Mouse (Mus musculus): ENCODE measurements around the gene Supt6.
"Not testable (repeated sequence)": the region's sequence is repeated elsewhere in the genome, so short reads cannot be mapped to it uniquely, and the experiment has no call there.

Supt6 gene

DNA sequence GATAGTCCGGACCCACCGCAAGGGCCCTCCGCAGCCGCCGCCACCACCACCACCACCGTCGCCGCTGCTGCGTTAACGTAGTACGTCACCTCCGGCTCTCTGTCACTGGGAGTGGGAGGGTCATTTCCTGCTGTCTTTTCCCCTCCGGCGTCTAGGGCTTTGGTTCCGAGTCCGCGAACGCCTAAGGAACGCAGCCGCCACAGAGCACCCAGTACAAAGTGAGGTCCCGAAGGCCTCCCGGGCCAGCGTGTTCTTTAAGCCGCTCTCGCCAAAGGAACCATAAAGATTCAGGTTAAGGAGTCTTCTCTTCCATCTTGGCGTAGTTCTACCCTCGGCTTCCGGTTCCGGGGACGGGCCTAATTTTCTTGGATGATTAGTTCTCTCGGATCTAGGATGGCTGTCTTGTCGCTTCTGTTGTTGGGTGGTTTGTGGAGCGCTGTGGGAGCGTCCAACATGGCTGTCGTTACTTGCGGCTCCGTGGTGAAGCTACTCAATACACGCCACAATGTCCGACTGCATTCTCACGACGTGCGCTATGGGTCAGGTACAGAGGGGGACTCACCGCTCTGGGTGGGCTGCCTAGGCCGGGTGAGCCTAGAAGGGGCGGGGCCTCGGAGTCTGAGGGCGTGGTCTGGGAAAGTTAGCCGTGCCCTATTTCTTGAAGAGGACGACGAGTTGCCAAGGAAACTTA lies at the start of gene Supt6, which contains the start of gene Sdf2:
Gene Supt6 (minus strand): TSS at position 361 of the 691 bp plus-strand sequence.
Gene Sdf2 (plus strand): TSS at position 120 of the 691 bp plus-strand sequence.
- peak; percentile 70 to 83 for DNase-seq (ENCODE audit: low spot score in 2 of 2)

DNA sequence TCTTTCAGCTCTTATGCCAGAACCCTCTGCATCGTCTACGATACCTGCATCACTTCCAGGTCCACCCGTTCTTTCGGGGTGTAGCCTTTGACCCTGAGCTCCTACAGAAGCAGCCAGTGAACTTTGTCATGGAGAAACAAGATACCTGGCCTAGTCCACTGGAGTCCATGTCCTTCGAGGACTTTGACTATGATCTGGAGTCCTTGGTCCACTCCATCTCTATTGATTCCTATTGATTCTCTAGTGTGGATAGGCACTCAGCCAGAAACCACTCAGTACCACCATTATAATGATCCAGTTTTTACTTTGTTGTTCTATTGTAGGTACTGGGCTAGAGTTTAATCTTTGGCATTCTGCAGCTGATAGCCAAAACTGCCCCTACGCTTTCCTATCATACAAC lies 48.8 kb upstream of the Supt6 start:
- DNase-seq (ENCODE audit: low spot score in 2 of 2): no peak

DNA sequence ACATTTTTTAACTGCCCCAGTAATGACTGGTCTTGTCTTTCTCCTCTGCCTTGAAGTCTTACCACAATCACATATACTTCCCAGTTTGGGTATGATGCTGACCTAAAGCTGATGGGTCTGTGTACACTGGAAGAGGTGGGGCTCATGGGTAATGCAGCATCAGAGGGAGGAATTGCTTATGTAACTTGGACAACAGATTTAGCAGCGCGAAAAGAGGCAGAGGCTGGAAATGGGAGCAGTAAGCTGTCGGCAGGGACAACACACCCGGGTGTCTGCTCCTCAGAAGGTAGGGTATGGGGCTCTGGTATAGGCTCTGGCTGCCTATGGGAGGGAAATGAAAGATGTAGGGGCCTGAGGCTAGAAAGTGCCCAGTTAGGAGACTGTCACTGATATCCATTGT lies 44.9 kb upstream of the Supt6 start, which contains the start of gene BC030499:
Gene BC030499 (plus strand): TSS at position 188 of the 400 bp plus-strand sequence.
- DNase-seq (ENCODE audit: low spot score in 2 of 2): no peak

DNA sequence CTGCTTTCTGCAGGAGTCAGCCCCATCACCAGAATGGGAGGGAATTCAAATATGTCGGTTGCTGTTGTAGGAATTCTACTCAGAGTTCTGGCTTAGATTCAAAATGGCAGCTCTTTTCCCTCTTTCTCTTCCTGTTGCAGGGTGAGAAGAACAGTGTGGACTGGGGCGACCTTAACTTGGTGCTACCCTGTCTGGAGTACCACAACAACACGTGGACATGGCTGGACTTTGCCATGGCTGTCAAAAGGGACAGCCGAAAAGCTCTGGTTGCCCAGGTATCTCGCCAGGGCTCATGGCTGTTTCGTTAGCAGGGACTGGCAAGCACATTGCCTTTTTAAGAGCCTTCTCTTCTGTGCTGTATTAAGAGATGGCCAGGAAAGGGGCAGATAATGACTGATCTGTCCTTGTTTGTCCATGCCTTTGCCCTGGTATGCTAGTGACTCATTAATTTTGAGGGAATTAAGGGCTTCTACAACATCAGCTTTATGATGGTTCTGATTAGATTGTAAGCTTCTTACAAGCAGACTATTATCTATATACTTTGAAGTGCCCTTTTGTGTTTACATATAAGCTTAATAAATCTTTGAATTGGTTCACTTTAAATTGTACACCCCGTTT lies 43.5 kb upstream of the Supt6 start:
- no peak for DNase-seq (ENCODE audit: low spot score in 2 of 2)

DNA sequence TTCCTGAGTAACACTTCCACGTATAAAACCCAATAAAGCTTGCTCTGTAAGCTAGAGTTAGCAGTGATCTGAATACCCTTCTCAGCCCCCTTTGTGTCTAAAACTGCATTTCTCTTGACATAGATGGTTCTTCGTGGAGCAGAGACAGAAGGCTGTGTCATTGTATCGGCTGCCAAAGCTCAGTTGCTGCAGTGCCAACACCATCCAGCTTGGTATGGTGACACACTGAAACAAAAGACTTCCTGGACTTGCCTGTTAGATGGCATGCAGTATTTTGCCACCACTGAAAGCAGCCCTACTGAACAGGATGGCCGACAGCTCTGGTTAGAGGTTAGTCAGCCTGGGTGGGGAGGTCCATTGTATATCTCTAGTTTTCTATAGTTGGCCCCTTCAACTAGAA lies 33.8 kb upstream of the Supt6 start:
- no peak for DNase-seq (ENCODE audit: low spot score in 2 of 2)

GRCm38 (mm10) chr11:78278853-78279252 lies 33.1 kb upstream of the Supt6 start:
- no peak for DNase-seq (ENCODE audit: low spot score in 2 of 2)

DNA sequence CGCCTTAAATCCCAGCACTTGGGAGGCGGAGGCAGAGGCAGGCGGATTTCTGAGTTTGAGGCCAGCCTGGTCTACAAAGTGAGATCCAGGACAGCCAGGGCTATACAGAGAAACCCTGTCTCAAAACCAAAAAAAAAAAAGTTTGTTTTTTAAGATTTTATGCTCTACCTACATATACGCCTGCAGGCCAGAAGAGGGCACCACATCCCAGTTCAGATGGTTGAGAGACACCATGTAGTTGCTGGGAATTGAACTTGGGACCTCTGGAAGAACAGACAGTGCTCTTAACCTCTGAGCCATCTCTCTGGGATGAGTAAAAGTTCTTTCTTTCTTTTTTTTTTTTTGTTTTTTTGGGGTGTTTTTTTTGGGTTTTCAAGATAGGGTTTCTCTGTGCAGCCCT lies 30.4 kb upstream of the Supt6 start:
- not testable (repeated sequence) for DNase-seq (ENCODE audit: low spot score in 2 of 2)

DNA sequence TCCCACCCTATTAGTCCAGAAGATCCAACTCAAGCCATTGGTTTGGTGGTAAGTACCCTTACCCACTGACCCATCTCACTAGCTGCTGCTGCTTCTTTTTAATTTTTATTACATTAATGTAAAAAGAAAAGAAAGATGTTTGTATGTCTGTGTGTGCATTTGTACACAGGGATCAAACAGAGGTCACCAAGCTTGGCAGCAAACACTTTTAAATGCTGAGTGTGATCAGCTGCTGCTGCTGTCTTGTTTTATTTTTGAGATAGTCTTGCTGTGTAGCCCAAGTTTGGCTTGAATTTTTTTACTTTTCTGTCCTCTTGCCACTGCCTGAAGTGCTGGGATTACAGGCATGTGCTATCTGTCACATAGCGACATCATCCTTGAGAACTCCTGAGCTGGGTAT lies 29.8 kb upstream of the Supt6 start:
- DNase-seq (ENCODE audit: low spot score in 2 of 2): no peak

DNA sequence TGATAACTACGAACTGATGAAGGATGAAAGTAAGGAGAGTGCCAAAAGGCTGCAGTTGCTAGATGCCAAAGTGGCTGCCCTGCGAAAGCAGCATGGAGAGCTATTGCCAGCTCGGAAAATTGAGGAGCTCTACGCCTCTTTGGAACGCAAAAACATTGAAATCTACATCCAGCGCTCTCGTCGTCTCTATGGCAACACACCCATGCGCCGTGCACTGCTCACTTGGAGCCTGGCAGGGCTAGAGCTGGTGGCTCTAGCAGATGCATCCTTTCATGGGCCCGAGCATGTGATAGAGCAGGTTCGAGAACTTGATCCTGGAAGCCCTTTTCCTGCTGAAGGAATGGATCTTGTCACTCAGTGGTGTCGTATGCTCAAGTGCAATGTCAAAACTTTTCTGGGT lies 26.2 kb upstream of the Supt6 start:
- DNase-seq (ENCODE audit: low spot score in 2 of 2): no peak

GRCm38 (mm10) chr11:78265571-78265970 lies 19.8 kb upstream of the Supt6 start:
- DNase-seq (ENCODE audit: low spot score in 2 of 2): no peak

GRCm38 (mm10) chr11:78262550-78262949 lies 16.8 kb upstream of the Supt6 start:
- peak; percentile 29 for DNase-seq (ENCODE audit: low spot score in 2 of 2)

DNA sequence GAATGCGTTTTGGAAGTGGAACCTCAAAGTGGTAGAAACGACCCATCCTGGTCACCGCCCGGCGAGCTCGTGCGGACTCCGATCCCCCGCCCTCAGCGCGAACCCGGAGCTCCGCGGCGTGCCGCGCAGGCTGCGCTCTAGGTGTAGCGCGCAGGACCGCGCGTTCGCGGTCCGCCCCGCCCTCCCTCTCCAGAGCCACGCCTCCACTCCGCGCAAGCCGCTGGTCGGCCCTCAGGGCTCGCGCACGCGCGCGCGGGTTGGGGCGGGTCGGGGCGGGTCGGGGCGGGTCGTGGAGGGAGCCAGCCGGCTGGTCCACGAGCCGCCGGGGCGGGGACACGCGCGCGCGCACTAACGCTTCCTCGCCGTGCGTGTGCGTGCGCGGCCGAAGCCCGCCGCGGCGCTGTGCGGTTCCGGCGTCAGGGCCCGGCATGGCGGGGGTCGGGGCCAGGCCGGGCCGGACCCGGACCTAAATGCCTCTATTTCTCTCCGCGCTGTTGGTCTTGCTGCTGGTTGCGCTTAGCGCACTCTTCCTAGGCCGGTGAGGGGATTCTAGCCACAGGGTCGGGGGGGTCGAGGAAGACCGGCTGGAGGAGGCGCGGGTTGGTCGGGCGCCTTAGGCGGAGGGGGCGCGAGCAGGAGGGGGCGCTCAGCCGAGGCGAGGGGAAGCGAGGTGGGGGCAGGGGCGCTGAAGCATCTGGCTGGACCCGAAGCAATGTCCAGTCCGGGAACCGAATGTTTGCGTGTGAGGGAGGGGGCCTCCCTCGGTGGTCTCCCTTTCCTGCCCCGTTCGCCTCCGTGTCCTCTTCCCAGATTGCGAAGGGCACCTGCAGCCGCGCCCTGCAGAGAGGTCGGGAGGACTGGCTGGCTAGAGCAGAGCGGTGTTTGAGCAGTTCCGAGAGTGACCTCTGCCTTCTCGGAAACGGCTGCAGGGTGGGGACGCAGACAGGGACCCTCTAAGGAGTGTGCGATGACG lies 15.9 kb upstream of the Supt6 start, which contains the start of gene 2610507B11Rik:
Gene 2610507B11Rik (plus strand): TSS at position 373 of the 973 bp plus-strand sequence.
- DNase-seq (ENCODE audit: low spot score in 2 of 2): peak; percentile 80 to 89

DNA sequence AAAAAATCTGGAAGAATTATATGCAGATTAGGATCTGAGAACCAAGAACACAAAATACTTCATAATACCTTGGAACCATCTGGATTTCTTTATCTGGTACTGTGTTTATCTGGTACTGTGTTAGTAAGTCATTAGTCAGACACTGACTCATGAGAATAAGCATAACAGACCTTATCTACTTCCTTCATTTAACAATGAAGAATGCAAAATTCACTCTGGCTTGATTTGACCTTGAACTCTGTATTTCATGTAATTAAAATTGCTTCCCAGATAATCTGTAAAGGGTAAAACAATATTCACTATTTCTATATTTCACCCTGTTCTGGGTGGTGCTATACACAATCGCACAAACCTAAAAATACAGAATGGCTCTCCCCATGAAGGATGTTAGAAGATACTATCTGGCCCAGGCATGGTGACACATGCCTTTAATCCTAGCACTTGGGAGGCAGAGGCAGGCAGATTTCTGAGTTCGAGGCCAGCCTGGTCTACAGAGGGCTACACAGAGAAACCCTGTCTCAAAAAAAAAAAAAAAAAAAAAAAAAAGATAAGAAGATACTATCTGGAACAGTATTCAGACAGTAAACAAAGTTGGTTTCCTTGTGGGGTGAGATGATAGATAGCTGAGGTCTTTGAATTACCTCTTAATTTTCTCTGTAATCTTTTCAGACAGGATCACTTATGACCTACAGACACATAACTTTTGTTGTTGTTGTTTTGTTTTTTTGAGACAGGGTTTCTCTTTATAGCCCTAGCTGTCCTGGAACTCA lies 14.9 kb upstream of the Supt6 start:
- DNase-seq (ENCODE audit: low spot score in 2 of 2): no peak

GRCm38 (mm10) chr11:78256618-78257017 lies 10.8 kb upstream of the Supt6 start:
- no peak for DNase-seq (ENCODE audit: low spot score in 2 of 2)

GRCm38 (mm10) chr11:78247727-78248140 lies 1.9 kb upstream of the Supt6 start:
- no peak for DNase-seq (ENCODE audit: low spot score in 2 of 2)

DNA sequence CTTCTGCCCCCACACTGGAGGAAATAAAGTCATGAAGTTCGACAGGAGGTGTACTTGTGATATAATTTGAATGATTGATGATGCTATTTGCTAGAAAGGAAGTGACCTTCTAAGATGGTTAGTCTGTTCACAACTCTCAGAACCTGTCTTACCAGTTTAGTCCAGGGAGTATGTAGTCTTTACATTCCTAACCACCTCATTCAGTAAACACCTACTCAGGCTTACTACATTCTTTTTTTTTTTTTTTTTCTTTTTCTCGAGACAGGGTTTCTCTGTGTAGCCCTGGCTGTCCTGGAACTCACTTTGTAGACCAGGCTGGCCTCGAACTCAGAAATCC lies 1.2 kb upstream of the Supt6 start:
- DNase-seq (ENCODE audit: low spot score in 2 of 2): no peak

DNA sequence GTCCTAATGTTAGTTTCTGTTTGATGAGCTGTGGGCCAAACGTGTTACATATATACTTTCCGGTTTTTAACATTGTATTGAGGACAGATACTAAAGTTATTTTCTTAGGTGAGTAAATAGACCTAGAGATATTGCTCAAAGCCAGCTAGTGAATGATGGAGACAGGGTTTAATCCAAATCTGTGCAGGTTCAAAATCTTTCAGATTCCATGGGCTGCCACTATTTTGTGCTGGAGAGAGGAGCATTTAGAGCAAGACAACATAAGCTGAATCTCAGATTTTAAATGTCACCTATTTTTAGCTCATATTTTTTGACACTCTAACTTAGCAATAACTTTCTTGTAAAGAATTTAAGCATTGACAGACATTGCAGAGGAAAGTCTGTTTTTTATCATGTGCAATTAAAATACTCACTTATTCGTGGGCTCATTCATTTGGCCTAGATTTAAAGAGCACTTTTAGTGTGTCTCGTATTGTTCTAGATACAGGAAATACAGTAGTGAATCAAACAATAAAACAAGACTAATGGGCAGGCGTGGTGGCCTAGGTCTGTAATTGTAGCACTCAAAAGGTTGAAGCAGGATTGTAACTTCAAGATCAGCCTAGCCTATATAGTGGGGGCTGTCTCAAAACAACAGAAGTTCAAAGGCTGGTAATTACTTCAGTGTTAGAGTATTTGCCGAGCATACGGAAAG lies 678 bp upstream of the Supt6 start:
- no peak for DNase-seq (ENCODE audit: low spot score in 2 of 2)

DNA sequence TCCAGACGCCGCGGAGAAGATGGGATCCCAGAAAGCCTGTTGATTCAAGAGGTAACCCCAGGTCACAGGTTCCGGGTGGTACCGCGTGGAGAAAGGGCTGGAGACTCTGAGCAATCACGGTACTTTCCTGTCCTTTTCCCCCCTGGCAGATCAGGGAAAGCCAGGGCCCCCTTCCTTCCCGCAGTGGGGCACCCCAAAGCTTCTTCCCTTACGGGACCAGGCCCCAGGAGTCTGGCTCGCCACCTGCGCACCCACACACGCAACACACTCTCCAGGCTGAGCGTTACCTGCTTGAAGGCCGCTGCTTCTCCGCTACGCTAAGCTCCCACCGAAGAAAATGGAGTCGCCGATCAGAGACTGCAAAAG lies 543 bp downstream of the Supt6 start:
- DNase-seq (ENCODE audit: low spot score in 2 of 2): no peak

GRCm38 (mm10) chr11:78240193-78240857 lies 5.5 kb downstream of the Supt6 start:
- peak; percentile 16 to 22 for DNase-seq (ENCODE audit: low spot score in 2 of 2)

DNA sequence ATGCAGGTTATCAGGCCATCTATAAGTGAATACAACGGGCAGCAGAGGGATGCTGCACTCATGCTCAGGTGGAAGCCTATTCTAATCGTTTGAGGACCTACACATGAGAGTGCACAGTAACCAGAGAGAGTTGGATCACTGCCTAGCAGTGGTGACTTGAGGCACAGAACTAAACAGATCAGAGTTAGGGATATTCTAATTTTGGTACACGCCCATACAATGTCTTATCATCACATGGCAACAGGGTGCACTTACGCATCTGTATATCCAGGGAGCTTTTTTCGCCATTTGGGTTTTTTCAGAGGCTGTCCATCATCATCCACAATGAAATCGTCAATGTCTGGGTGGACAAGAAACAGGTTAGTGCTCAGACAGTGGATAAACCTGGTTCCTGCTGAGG lies 14.3 kb downstream of the Supt6 start:
- no peak for DNase-seq (ENCODE audit: low spot score in 2 of 2)
